Mouse (Mus musculus) kidney, postnatal 0 days (tissue): ENCODE measurements at regions not wholly inside any gene's neighbourhood (a gene's known extent, or its start where the extent isn't known, plus 50 kb on each side); places are given as distances from the start of the nearest gene placed in this dataset.

Source experiments
- ATAC-seq: fragments of 200-750 bp; cut with Nextera tagmentation; replicated peaks from 2 replicates; pipeline ENCODE4 v1.8.0; 2017; ENCODE audit warnings: low read depth, moderate number of reproducible peaks, moderate TSS enrichment, moderate library complexity; ENCODE audit not compliant: low FRiP score
- DNase-seq: peaks from one replicate; pipeline ENCODE4 v3.0.0-alpha.2; 2016; ENCODE audit warnings: low spot score
- H3K27ac ChIP-seq: fragments of 300-500 bp; sonication (generic); 2 replicates; pipeline ENCODE4 v1.5.1; 2014; ENCODE audit warnings: mild to moderate bottlenecking
- H3K27me3 ChIP-seq: fragments of 300-500 bp; sonication (generic); 2 replicates; pipeline ENCODE4 v1.6.1; 2014; ENCODE audit warnings: low read length, mixed read lengths; ENCODE audit not compliant: insufficient read depth
- H3K36me3 ChIP-seq: fragments of 300-500 bp; sonication (generic); 2 replicates; pipeline ENCODE4 v1.6.1; 2014; ENCODE audit warnings: low read length, mixed read lengths; ENCODE audit not compliant: insufficient read depth
- H3K4me1 ChIP-seq: fragments of 300-500 bp; sonication (generic); replicated peaks from 2 replicates; pipeline ENCODE4 v1.6.1; 2014; ENCODE audit warnings: antibody characterized with exemption, low read length, mixed read lengths; ENCODE audit not compliant: insufficient read depth
- H3K4me2 ChIP-seq: fragments of 300-500 bp; sonication (generic); 2 replicates; pipeline ENCODE4 v1.6.1; 2014; ENCODE audit warnings: mild to moderate bottlenecking, low read length, moderate library complexity, mixed read lengths
- H3K4me3 ChIP-seq: fragments of 300-500 bp; sonication (generic); replicated peaks from 2 replicates; pipeline ENCODE4 v1.5.1; 2014; ENCODE audit warnings: low read depth, low read length
- H3K9ac ChIP-seq: fragments of 300-500 bp; sonication (generic); 2 replicates; pipeline ENCODE4 v1.6.1; 2014; ENCODE audit warnings: low read depth, low read length
- H3K9me3 ChIP-seq: fragments of 300-500 bp; sonication (generic); replicated peaks from 2 replicates; pipeline ENCODE4 v1.6.1; 2016; ENCODE audit warnings: low read length, inconsistent platforms, mixed read lengths
- CTCF ChIP-seq: IDR thresholded peaks from 2 replicates; pipeline ENCODE4 v1.5.1; 2016; ENCODE audit warnings: antibody characterized with exemption, low read depth, mild to moderate bottlenecking, moderate library complexity
- WGBS: fragments of 180-500 bp; shearing (Covaris S2); extraction: QIAGEN DNeasy Blood & Tissue Kit; methylation state at CpG from one replicate; pipeline ENCODE4 v1.1.7; 2014; 5-methylcytosine and 5-hydroxymethylcytosine counted together

- Histone ChIP-seq H3K9ac (no peak overlapping the region), H3K9me3 (no peaks in the 10 kb centered on the region), H3K27ac (no peak overlapping the region), H3K4me3 (no peak overlapping the region), H3K36me3 (no peaks in the 10 kb centered on the region), H3K4me1 (no peaks in the 10 kb centered on the region), H3K27me3 (no peaks in the 10 kb centered on the region), H3K4me2 (no peak overlapping the region)
- no peak for ATAC-seq
- peak; percentile 74 for DNase-seq
- 2% methylated on average over 3 of the region's 3 CpGs for WGBS
- TF ChIP-seq CTCF, result peak; percentile 97
Measured at GRCm38 (mm10) chr7:135790978-135791377, 74.8 kb upstream of the Mki67 start.

GRCm38 (mm10) chr7:135791953-135792690 lies 76.0 kb upstream of the Mki67 start:
- Histone ChIP-seq H3K4me3 (no peak overlapping the region), H3K27ac (no peak overlapping the region), H3K9ac (no peak overlapping the region), H3K4me2 (no peak overlapping the region), H3K4me1 (no peaks in the 10 kb centered on the region), H3K36me3 (no peaks in the 10 kb centered on the region), H3K9me3 (no peaks in the 10 kb centered on the region), H3K27me3 (no peaks in the 10 kb centered on the region)
- TF ChIP-seq CTCF, result peak; percentile 6; the same call in 1 of the 2 replicates
- 69% methylated on average over 6 of the region's 6 CpGs for WGBS
- no peak for ATAC-seq
- DNase-seq, result no peak

GRCm38 (mm10) chr7:135792918-135793317 lies 76.8 kb upstream of the Mki67 start:
- no peak overlapping the region for H3K9ac ChIP-seq
- peak; percentile 78 for TF ChIP-seq CTCF
- DNase-seq (no peak), ATAC-seq (no peak)
- no peak overlapping the region for H3K27ac ChIP-seq
- 40% methylated on average over 8 of the region's 8 CpGs for WGBS
- H3K4me2 ChIP-seq, result no peak overlapping the region
- no peaks in the 10 kb centered on the region for H3K36me3 ChIP-seq
- H3K4me1 ChIP-seq, result no peaks in the 10 kb centered on the region
- H3K27me3 ChIP-seq, result no peaks in the 10 kb centered on the region
- no peaks in the 10 kb centered on the region for H3K9me3 ChIP-seq
- no peak overlapping the region for H3K4me3 ChIP-seq

GRCm38 (mm10) chr7:135794238-135794637 lies 78.1 kb upstream of the Mki67 start:
- H3K27me3 ChIP-seq, result no peaks in the 10 kb centered on the region
- ATAC-seq (no peak), DNase-seq (no peak)
- H3K9me3 ChIP-seq, result no peaks in the 10 kb centered on the region
- no peak overlapping the region for H3K4me3 ChIP-seq
- no peaks in the 10 kb centered on the region for H3K4me1 ChIP-seq
- WGBS, result 37% methylated on average over 7 of the region's 7 CpGs
- H3K36me3 ChIP-seq, result no peaks in the 10 kb centered on the region
- H3K27ac ChIP-seq, result no peak overlapping the region
- no peak for TF ChIP-seq CTCF
- H3K9ac ChIP-seq, result no peak overlapping the region
- no peak overlapping the region for H3K4me2 ChIP-seq

GRCm38 (mm10) chr7:135794679-135795078 lies 78.5 kb upstream of the Mki67 start:
- H3K4me1 ChIP-seq, result no peaks in the 10 kb centered on the region
- ATAC-seq (no peak), DNase-seq (no peak)
- no peak overlapping the region for H3K9ac ChIP-seq
- 74% methylated on average over 2 of the region's 2 CpGs for WGBS
- H3K4me3 ChIP-seq, result no peak overlapping the region
- H3K36me3 ChIP-seq, result no peaks in the 10 kb centered on the region
- H3K9me3 ChIP-seq, result no peaks in the 10 kb centered on the region
- no peak for TF ChIP-seq CTCF
- no peak overlapping the region for H3K27ac ChIP-seq
- no peaks in the 10 kb centered on the region for H3K27me3 ChIP-seq
- H3K4me2 ChIP-seq, result no peak overlapping the region

- Histone ChIP-seq H3K9me3 (no peaks in the 10 kb centered on the region), H3K4me3 (no peak overlapping the region), H3K36me3 (no peaks in the 10 kb centered on the region), H3K27me3 (no peaks in the 10 kb centered on the region), H3K4me1 (no peaks in the 10 kb centered on the region), H3K4me2 (no peak overlapping the region), H3K27ac (no peak overlapping the region), H3K9ac (no peak overlapping the region)
- no peak for TF ChIP-seq CTCF
- ATAC-seq (no peak), DNase-seq (no peak)
- WGBS, result 70% methylated on average over 2 of the region's 2 CpGs
Measured at GRCm38 (mm10) chr7:135798441-135798840, 82.3 kb upstream of the Mki67 start.
